15 mouse cellular contexts compared by ENCODE assay signal in genomic region chr6:99282866-99283657, GRCm38 (mm10).
DNase-seq lines count a peak whose midpoint lies in the region; ATAC-seq lines count a peak whose summit lies in the region.
"Had no signal": no experiment of that assay in that cellular context is flagged by ENCODE, and none has a peak within 500 bp of the region (broad histone marks: within the 10 kb centered on the region; RNA-seq: fewer than 3 reads in every experiment).

No protein-coding gene starts in this region.

- no peak overlapping the region; the same call in 1 of the 2 replicates for H3K4me2 ChIP-seq in hindbrain, embryonic 16.5 days (ENCODE audit: low read length)
- no peak overlapping the region; the same call in 1 of the 2 replicates for H3K4me2 ChIP-seq in midbrain, embryonic 12.5 days (replicated peaks)
- H3K4me2 ChIP-seq: embryonic facial prominence, embryonic 12.5 days; limb, embryonic 13.5 days had no signal

- H3K27ac ChIP-seq in hindbrain, embryonic 16.5 days (ENCODE audit: low read depth, low read length): no peak overlapping the region
- no peak overlapping the region for H3K27ac ChIP-seq in midbrain, embryonic 12.5 days (replicated peaks)
- H3K27ac ChIP-seq: embryonic facial prominence, embryonic 12.5 days; limb, embryonic 13.5 days had no signal

- H3K9ac ChIP-seq in hindbrain, embryonic 16.5 days (ENCODE audit: low read depth, low read length): no peak overlapping the region
- no peak overlapping the region for H3K9ac ChIP-seq in midbrain, embryonic 12.5 days (replicated peaks)
- H3K9ac ChIP-seq: embryonic facial prominence, embryonic 12.5 days; limb, embryonic 13.5 days had no signal

- no peak overlapping the region for H3K4me3 ChIP-seq in hindbrain, embryonic 16.5 days (ENCODE audit: low read length)
- H3K4me3 ChIP-seq in midbrain, embryonic 12.5 days: no peak overlapping the region
- H3K4me3 ChIP-seq: embryonic facial prominence, embryonic 12.5 days; limb, embryonic 13.5 days had no signal

- DNase-seq in thymus, postnatal 14 days: peak; percentile 54
- no peak for DNase-seq in thymus, adult 18-20 months
- no peak for DNase-seq in urinary bladder, postnatal 36 days (ENCODE audit: low spot score in 2 of 2)
- no peak for DNase-seq in kidney, adult 18-20 months
- DNase-seq in gastrocnemius, postnatal 10 days: no peak
- DNase-seq: adrenal gland, adult 8-10 months; cerebellum, adult 11 months; heart, adult 11 months; heart, postnatal 36 days had no signal

- peaks cover 6% of the 10 kb centered on the region; the same call in 1 of the 2 replicates for H3K4me1 ChIP-seq in hindbrain, embryonic 16.5 days (ENCODE audit: control insufficient read depth, insufficient read depth, low read depth, low read length)
- H3K4me1 ChIP-seq in midbrain, embryonic 12.5 days: peaks cover 14% of the 10 kb centered on the region
- H3K4me1 ChIP-seq: embryonic facial prominence, embryonic 12.5 days had no signal

- WGBS in hindbrain, embryonic 16.5 days: 37% methylated on average over 15 of the region's 15 CpGs
- WGBS in midbrain, embryonic 12.5 days: 45% methylated on average over 15 of the region's 15 CpGs

- ATAC-seq in hindbrain, embryonic 16.5 days: peak; percentile 45; the same call in 1 of the 2 replicates
- ATAC-seq in midbrain, embryonic 12.5 days (ENCODE audit: low FRiP score, low read depth): peak; percentile 68
- ATAC-seq: forebrain, embryonic 14.5 days had no signal

- no peaks in the 10 kb centered on the region for H3K9me3 ChIP-seq in hindbrain, embryonic 16.5 days (ENCODE audit: control insufficient read depth, low read length)
- H3K9me3 ChIP-seq in midbrain, embryonic 12.5 days: no peaks in the 10 kb centered on the region
- H3K9me3 ChIP-seq: embryonic facial prominence, embryonic 12.5 days; G1E; limb, embryonic 13.5 days had no signal

- H3K36me3 ChIP-seq in hindbrain, embryonic 16.5 days (ENCODE audit: control insufficient read depth, insufficient read depth, low read length): no peaks in the 10 kb centered on the region
- H3K36me3 ChIP-seq in midbrain, embryonic 12.5 days: no peaks in the 10 kb centered on the region
- H3K36me3 ChIP-seq: embryonic facial prominence, embryonic 12.5 days; limb, embryonic 13.5 days had no signal

- H3K27me3 ChIP-seq in hindbrain, embryonic 16.5 days (replicated peaks; ENCODE audit: control insufficient read depth, insufficient read depth, low read length): no peaks in the 10 kb centered on the region
- H3K27me3 ChIP-seq in midbrain, embryonic 12.5 days: peaks cover 5% of the 10 kb centered on the region; the same call in 1 of the 2 replicates
- H3K27me3 ChIP-seq: embryonic facial prominence, embryonic 12.5 days; limb, embryonic 13.5 days had no signal
